Mouse (Mus musculus): ENCODE data around the gene Tbc1d2b. TPM values are rescaled to one million over a fixed set of nuclear protein-coding genes. Genes with fewer than 3 reads are reported as not detected.

The Tbc1d2b gene
- polyA plus RNA-seq, 1 experiment from 2014 or later: 5.1 TPM

DNA sequence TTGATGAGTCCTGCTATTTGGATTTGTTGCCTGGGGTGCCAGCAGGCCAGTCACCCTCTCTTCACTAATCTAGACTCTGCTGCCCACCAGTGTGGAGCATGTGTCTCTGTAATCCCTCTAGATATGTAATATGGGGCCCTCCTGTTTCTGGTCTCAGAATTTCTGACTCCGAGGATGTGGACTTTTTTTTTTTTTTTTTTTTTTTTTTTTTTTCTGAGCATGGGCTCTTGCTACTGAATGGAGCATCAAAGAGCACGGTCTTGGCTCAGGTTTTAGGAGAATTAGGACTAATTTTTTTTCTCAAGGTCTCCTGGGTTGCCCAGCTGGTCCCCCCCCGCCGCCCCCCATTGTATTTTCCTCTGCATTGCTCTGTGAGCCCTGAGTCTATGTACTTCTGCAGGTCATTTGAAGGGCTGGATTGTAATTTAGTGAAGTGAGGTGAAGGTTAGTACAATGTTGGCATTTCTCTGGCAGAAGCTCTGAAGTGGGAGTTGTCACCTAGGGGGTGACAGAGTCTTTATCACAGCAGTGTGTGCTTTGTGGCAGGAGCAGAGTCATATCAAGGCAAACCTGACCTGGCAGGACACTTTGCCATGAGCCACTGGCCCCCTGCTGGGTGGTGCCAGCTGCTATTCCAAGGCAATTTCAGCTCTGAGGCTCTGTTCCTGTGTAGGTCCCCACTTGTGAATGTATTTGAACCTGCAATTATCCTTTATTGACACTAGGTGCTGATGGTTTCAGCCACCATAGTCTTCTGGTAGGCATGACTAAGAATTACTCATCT is 105.7 kb downstream of the Tbc1d2b start:
- 52% methylated on average over 4 of the region's 4 CpGs for WGBS
- no peak overlapping the region for H3K9ac ChIP-seq (ENCODE audit: low read depth, low read length)
- H3K9me3 ChIP-seq (ENCODE audit: control insufficient read depth, low read length): 0 out of 2 replicates have a peak, but pooled peaks cover 1% of the 10 kb centered on the region

DNA sequence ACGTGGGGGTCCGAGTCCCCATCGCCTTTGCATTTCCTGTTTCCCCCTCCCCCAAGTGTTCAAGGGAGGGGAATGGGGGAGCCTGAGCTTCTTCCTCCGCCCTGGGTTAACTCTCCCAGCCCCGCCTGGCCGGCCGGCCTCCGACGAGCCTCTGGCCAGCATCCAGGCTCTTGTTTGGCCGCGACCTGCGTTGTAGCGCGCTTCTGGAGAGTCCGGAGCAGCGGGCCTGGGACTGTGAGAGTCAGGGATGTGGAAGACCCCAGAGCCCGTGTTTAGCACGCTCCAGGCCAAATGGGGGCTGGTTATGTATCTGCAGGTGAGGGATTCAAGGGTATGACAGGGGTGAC is 106.9 kb downstream of the Tbc1d2b start:
- H3K27ac ChIP-seq (ENCODE audit: low read depth, low read length): no peak overlapping the region; the same call in 1 of the 2 replicates
- H3K9ac ChIP-seq (ENCODE audit: low read depth, low read length): peak overlapping the region; percentile 79
- peak overlapping the region; percentile 81 for H3K4me3 ChIP-seq (ENCODE audit: low read length)
- peak; percentile 66 for ATAC-seq
- peaks cover 9% of the 10 kb centered on the region; the same call in 1 of the 2 replicates for H3K4me1 ChIP-seq (ENCODE audit: control insufficient read depth, insufficient read depth, low read depth, low read length)
- under 1% methylated on average over 18 of the region's 18 CpGs for whole genome bisulfite sequencing
- H3K36me3 ChIP-seq (ENCODE audit: control insufficient read depth, insufficient read depth, low read length): no peaks in the 10 kb centered on the region
- H3K4me2 ChIP-seq (ENCODE audit: low read length): peak overlapping the region; percentile 95
- H3K27me3 ChIP-seq (replicated peaks; ENCODE audit: control insufficient read depth, insufficient read depth, low read length): no peaks in the 10 kb centered on the region
- 0 out of 2 replicates have a peak, but pooled peaks cover 4% of the 10 kb centered on the region for H3K9me3 ChIP-seq (ENCODE audit: control insufficient read depth, low read length)

More for the DNA sequence above, 105.7 kb downstream of the Tbc1d2b start:
- 0 out of 2 replicates have a peak overlapping the region, but pooled peaks have one; percentile 81 for H3K4me3 ChIP-seq (ENCODE audit: low read length)
- H3K27ac ChIP-seq (ENCODE audit: low read depth, low read length): no peak overlapping the region
- no peaks in the 10 kb centered on the region for H3K27me3 ChIP-seq (replicated peaks; ENCODE audit: control insufficient read depth, insufficient read depth, low read length)
- no peaks in the 10 kb centered on the region for H3K36me3 ChIP-seq (ENCODE audit: control insufficient read depth, insufficient read depth, low read length)
- peak overlapping the region; percentile 95 for H3K4me2 ChIP-seq (ENCODE audit: low read length)
- H3K4me1 ChIP-seq (ENCODE audit: control insufficient read depth, insufficient read depth, low read depth, low read length): peaks cover 9% of the 10 kb centered on the region; the same call in 1 of the 2 replicates
- ATAC-seq: no peak

DNA sequence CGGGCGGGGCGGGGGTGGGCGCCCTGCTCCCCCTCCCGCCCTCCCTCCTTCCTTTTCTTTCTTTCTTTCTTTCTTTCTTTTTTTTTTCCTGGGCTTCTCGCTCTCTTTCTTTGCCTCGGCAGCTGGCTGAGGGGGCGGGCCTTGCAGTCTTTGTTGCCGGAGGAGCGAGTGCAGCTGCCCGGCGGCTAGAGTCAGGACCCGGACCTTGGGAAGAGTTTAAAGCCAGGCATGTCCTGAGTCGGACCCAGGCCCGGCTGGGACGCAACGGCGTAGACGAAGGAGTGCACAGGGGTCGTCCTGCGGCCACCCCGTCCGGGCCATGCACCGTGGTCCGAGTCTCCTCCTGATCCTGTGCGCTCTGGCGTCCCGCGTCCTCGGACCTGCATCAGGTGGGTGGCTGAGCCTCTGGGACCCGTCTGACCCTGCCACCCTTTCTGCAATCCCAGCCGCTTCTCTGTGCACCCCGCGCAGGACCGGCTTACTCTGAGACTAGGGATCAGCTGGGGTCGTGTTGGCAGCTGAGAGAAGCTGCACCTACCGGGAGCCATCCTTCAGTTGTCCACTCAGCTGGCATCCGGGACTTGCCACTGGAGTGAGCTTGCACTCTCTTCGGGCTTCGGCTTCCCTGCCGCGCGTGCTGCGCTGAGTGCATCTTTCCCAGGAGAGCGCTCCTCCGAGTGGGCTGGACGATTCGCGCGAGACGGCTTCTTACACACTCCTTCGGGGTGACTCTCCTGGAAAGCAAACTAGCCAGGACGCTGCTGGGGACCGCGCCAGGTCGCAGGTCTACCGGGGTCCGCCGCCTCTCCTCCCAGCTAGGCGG is 107.5 kb downstream of the Tbc1d2b start, which contains the start of gene Adamts7:
Gene Adamts7, plus strand, starts transcription at position 144 of the 823 bp plus-strand sequence.
- Histone ChIP-seq H3K4me3 (ENCODE audit: low read length) (peak within 1 kb of the TSS; percentile 81), H3K9ac (ENCODE audit: low read depth, low read length) (peak within 1 kb of the TSS; percentile 79), H3K36me3 (ENCODE audit: control insufficient read depth, insufficient read depth, low read length) (no peaks in the 10 kb centered on the region), H3K4me2 (ENCODE audit: low read length) (peak within 1 kb of the TSS; percentile 95), H3K4me1 (ENCODE audit: control insufficient read depth, insufficient read depth, low read depth, low read length) (peaks cover 9% of the 10 kb centered on the region; the same call in 1 of the 2 replicates), H3K9me3 (ENCODE audit: control insufficient read depth, low read length) (0 out of 2 replicates have a peak, but pooled peaks cover 4% of the 10 kb centered on the region), H3K27me3 (replicated peaks; ENCODE audit: control insufficient read depth, insufficient read depth, low read length) (no peaks in the 10 kb centered on the region), H3K27ac (ENCODE audit: low read depth, low read length) (peak within 1 kb of the TSS; percentile 60)
- WGBS: under 1% methylated on average over 57 of the region's 60 CpGs
- ATAC-seq: peak; percentile 78

DNA sequence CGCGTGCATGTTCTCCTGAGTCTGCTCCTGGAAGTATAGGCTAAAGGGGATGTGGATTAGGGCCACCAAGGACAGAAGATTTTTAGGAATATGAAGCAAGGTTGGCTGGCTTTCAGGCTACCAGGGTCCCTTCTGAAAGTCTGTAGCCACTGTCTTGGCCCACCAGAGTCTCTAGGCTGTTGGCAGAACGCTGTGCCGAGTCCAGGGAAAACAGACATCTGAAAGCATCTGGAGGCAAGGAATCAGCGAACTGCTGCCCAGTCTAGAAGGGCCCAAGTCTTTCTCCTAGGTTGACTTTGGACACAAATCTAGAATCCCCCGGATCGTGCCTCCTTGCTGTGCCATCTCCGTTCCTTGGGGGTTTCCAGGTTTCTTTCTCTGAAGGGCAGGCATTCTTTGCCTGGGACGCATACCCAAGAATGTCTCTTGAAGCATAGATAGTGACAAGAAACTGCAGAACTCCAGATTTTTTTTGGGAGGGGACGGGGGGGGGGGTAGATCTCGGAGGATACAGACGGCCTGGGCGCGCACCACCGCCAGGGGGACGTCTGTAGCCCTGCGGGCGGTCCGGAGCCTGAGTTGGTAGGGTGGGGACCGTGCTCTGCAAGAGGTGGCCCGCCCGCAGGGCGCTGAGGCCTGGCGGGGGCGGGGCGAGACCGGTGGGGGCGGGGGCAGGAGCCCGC is 108.2 kb downstream of the Tbc1d2b start:
- H3K9me3 ChIP-seq (ENCODE audit: control insufficient read depth, low read length): 0 out of 2 replicates have a peak, but pooled peaks cover 4% of the 10 kb centered on the region
- ATAC-seq: peak; percentile 69
- H3K4me2 ChIP-seq (ENCODE audit: low read length): peak overlapping the region; percentile 95
- no peak overlapping the region; the same call in 1 of the 2 replicates for H3K27ac ChIP-seq (ENCODE audit: low read depth, low read length)
- peaks cover 9% of the 10 kb centered on the region; the same call in 1 of the 2 replicates for H3K4me1 ChIP-seq (ENCODE audit: control insufficient read depth, insufficient read depth, low read depth, low read length)
- H3K9ac ChIP-seq (ENCODE audit: low read depth, low read length): peak overlapping the region; percentile 79
- peak overlapping the region; percentile 81 for H3K4me3 ChIP-seq (ENCODE audit: low read length)
- no peaks in the 10 kb centered on the region for H3K36me3 ChIP-seq (ENCODE audit: control insufficient read depth, insufficient read depth, low read length)
- WGBS: 20% methylated on average over 10 of the region's 29 CpGs
- no peaks in the 10 kb centered on the region for H3K27me3 ChIP-seq (replicated peaks; ENCODE audit: control insufficient read depth, insufficient read depth, low read length)

Other genes starting within 250 kb of the Tbc1d2b start
- 32.2 and 40.1 TPM in 2 replicates for gene Ctsh, start 216.7 kb downstream of the Tbc1d2b start, polyA plus RNA-seq (2015; fragmentation: Nextera tagmentation; extraction: Ambion mirVana)
- gene Morf4l1, start 156.0 kb downstream of the Tbc1d2b start, polyA plus RNA-seq (2015; fragmentation: Nextera tagmentation; extraction: Ambion mirVana): 538 and 570 TPM in 2 replicates
- gene Adamts7, start 107.7 kb downstream of the Tbc1d2b start, polyA plus RNA-seq (2015; fragmentation: Nextera tagmentation; extraction: Ambion mirVana): 4.9 and 9.4 TPM in 2 replicates